Mouse (Mus musculus) liver, postnatal 0 days (tissue): ENCODE measurements around the gene Rnf13. TPM values are rescaled to one million over a fixed set of nuclear protein-coding genes. Genes with fewer than 3 reads are reported as not detected.

ENCODE experiments used
- ATAC-seq: fragments of 200-750 bp; cut with Nextera tagmentation; 2 replicates; pipeline ENCODE4 v1.8.0; 2017; ENCODE audit warnings: mild to moderate bottlenecking, moderate library complexity
- DNase-seq: peaks from one replicate; pipeline ENCODE4 v3.0.0-alpha.2; 2016
- H3K27ac ChIP-seq: fragments of 300-500 bp; sonication (generic); 2 replicates; pipeline ENCODE4 v1.5.1; 2014; ENCODE audit warnings: antibody characterized with exemption, moderate library complexity, mild to moderate bottlenecking, low read depth
- H3K27me3 ChIP-seq: fragments of 300-500 bp; sonication (generic); 2 replicates; pipeline ENCODE4 v1.6.1; 2014; ENCODE audit warnings: low read length, control low read depth, mixed read lengths; ENCODE audit not compliant: insufficient read depth
- H3K36me3 ChIP-seq: fragments of 300-500 bp; sonication (generic); replicated peaks from 2 replicates; pipeline ENCODE4 v1.6.1; 2014; ENCODE audit warnings: mild to moderate bottlenecking, control low read depth, low read length, moderate library complexity, mixed read lengths; ENCODE audit not compliant: insufficient read depth
- H3K4me1 ChIP-seq: fragments of 300-500 bp; sonication (generic); 2 replicates; pipeline ENCODE4 v1.6.1; 2014; ENCODE audit warnings: antibody characterized with exemption, mild to moderate bottlenecking, control low read depth; ENCODE audit not compliant: insufficient read depth
- H3K4me2 ChIP-seq: fragments of 300-500 bp; sonication (generic); 2 replicates; pipeline ENCODE4 v1.6.1; 2014; ENCODE audit warnings: low read depth, mild to moderate bottlenecking, low read length, moderate library complexity, mixed read lengths
- H3K4me3 ChIP-seq: fragments of 300-500 bp; sonication (generic); 2 replicates; pipeline ENCODE4 v1.5.1; 2014; ENCODE audit warnings: low read depth, low read length
- H3K9ac ChIP-seq: fragments of 300-500 bp; sonication (generic); replicated peaks from 2 replicates; pipeline ENCODE4 v1.6.1; 2014; ENCODE audit warnings: mild to moderate bottlenecking, moderate library complexity
- H3K9me3 ChIP-seq: fragments of 300-500 bp; sonication (generic); 2 replicates; pipeline ENCODE4 v1.6.1; 2016; ENCODE audit warnings: mild to moderate bottlenecking, control low read depth, low read length, mixed read lengths
- CTCF ChIP-seq: sonication (generic); IDR thresholded peaks from 2 replicates; pipeline ENCODE4 v1.5.1; 2016; ENCODE audit warnings: antibody characterized with exemption, low read depth
- EP300 ChIP-seq: IDR thresholded peaks from 2 replicates; pipeline ENCODE4 v1.6.1; 2016; ENCODE audit warnings: antibody characterized with exemption, low read depth, mild to moderate bottlenecking
- WGBS: fragments of 180-500 bp; shearing (Covaris S2); extraction: QIAGEN DNeasy Blood & Tissue Kit; methylation state at CpG from one replicate; pipeline ENCODE4 v1.1.7; 2014; ENCODE audit not compliant: insufficient replicate concordance; 5-methylcytosine and 5-hydroxymethylcytosine counted together
- polyA plus RNA-seq: library from polyadenylated mRNA; unstranded; fragments of >200 nt; fragmentation: Nextera tagmentation; extraction: Ambion mirVana; gene quantifications from 2 replicates; pipeline ENCODE4 v1.2.1, GENCODE M21; 2015

Gene Rnf13
- polyA plus RNA-seq, 1 experiment from 2014 or later = 112 TPM

DNA sequence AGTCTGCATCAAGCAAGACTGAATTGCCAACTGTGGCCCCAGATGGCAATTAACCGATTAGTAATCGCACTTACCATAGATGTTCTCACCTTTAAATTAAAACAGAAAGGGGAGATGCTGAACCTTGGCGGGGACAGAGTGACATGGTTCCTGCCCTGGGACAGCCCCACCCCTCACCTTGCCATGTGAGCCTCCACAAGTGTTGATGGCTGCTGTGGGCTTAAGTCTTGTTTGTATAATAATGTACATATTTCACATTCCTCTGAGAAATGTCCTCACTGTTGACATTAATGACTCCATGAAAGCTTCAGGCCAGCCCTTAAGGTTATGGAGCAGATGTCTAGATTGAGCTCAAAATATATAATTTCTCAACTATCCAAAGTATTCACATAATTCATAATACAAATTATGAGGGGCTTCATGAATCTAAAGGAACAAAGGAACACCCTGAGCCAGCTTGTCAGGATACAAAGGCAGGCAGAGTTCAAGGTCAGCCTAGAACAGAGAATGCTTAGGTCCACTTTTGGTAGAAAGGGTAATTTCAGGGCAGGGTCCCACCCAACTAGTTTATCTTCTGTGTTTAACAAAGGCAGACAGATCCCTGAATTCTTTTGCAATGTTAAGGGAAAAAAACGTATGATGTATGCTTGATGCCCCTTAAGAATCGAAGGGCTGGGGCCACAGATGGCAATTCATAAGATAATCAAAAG, 3.5 kb upstream of the Rnf13 start:
- Histone ChIP-seq H3K4me3 (no peak overlapping the region), H3K4me1 (peaks cover 11% of the 10 kb centered on the region), H3K36me3 (no peaks in the 10 kb centered on the region), H3K4me2 (no peak overlapping the region), H3K27me3 (no peaks in the 10 kb centered on the region), H3K27ac (no peak overlapping the region), H3K9ac (no peak overlapping the region), H3K9me3 (no peaks in the 10 kb centered on the region)
- ATAC-seq (no peak), DNase-seq (no peak)
- 74% methylated on average over 5 of the region's 5 CpGs for WGBS
- TF ChIP-seq EP300 (no peak), CTCF (no peak)

DNA sequence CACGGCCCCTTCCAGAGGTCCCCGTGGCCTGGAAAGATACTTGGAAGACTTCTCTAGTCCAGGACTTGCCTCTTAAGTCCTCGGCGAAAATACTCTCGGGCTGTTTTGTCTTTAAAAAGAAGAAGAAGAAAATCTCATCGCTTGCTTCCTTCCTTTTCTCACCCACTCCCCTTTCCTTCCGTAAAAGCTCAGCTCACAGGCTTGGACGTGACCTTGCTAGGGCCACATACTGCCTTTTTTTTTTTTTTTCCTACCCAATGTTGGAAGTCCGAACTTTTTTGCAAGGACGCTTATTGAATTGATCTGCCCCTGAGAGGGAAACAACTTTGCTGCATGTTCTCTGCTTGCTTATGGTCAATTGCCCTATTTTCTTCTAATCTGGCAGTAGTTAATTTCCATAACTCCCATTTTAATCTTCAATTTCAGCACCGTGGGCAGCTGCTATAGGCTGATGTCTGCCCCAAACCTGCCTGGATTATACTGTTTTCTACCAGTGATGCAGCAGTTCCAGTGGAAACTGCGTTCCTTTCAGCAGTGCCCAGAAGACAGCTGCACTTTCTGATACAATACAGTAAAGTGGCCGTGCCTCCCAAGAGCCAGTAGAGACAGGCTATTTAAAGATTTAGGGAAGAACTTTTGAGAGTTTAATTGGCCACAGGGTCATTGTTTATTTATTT, 695 bp downstream of the Rnf13 start:
- Histone ChIP-seq H3K4me1 (peaks cover 22% of the 10 kb centered on the region), H3K9ac (peak overlapping the region; percentile 84), H3K4me3 (peak overlapping the region; percentile 84), H3K27me3 (no peaks in the 10 kb centered on the region), H3K9me3 (no peaks in the 10 kb centered on the region), H3K4me2 (peak overlapping the region; percentile 93), H3K36me3 (no peaks in the 10 kb centered on the region), H3K27ac (peak overlapping the region; percentile 98)
- ATAC-seq = no peak
- no peak for DNase-seq
- TF ChIP-seq CTCF (no peak), EP300 (no peak)
- WGBS = under 1% methylated on average over 13 of the region's 13 CpGs

DNA sequence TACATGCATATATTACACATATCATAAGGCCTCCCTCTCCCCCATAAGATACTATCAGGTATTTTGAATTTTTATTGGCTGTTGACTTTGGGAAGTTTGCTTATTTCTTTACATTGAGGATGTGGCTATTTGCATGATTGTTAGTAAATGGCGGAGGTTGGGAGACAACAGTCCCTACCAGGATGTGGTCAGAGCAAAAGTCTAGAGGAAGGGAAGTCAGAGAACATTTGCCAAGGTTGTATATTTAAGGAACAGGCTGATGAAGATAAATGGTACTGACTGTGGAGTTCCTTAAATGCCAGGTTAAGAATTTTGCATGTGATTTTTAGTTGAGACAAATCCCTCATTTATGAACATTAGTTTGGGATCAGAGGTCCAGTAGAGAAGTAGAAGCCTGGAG, 4.0 kb downstream of the Rnf13 start:
- Histone ChIP-seq H3K4me2 (no peak overlapping the region), H3K36me3 (no peaks in the 10 kb centered on the region), H3K27ac (no peak overlapping the region), H3K9me3 (no peaks in the 10 kb centered on the region), H3K9ac (no peak overlapping the region), H3K4me1 (peaks cover 21% of the 10 kb centered on the region), H3K27me3 (no peaks in the 10 kb centered on the region), H3K4me3 (no peak overlapping the region)
- 44% methylated on average over 1 of the region's 1 CpGs for WGBS
- DNase-seq = no peak
- TF ChIP-seq EP300 (no peak), CTCF (no peak)
- no peak for ATAC-seq

DNA sequence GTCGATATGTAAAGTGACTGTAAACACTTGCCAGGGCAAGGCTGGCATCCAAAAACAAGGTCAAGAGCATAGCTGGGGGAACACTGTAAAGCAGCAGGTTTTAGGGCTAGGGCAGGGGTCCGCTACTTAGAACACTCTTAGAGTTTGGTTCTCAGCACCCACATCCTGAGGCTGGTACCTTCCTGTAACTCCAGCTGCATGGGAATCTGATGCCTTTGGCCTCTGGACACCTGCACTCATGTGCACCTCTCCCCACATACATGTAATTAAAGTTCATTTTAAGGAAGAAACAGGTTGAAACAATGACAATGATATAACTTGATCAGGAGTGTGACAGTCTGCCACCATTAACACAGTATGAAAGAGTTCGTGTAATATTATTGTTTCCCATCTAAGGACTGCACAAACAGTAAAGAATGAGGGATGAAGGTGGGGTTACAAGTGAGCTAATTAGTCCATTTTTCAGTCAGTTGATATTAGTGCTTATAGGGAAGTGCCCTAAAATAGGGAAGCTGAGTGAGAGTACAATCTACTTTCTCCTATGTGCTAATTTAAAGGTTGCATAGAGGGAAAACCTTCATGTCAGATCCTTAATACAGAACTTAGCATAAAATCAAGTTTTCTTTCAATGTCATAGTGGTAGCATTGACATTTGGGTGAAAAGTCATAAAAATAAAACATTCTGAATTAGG, 12.9 kb downstream of the Rnf13 start:
- WGBS = 81% methylated on average over 3 of the region's 3 CpGs
- no peak for DNase-seq

DNA sequence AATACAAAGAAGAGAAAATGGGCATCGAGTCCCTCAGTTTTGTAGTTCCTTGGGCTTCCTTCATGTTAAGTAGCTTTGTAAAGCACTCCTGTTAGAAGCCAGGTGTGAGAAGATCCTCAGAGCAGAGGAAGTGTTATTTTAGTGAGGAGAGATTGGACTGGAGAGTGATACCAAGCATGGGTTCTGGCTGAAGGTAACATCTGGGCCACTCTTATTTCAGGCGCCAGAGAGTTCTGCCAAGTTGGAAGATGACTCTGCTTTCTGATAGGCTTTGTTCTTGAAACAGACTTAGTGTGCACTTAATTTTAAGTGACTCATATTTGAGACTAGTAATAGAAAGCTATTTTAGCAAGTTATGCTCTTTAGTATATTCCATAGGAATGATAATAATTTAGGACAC, 41.1 kb downstream of the Rnf13 start:
- Histone ChIP-seq H3K4me2 (no peak overlapping the region), H3K27ac (no peak overlapping the region), H3K9ac (no peak overlapping the region), H3K27me3 (no peaks in the 10 kb centered on the region), H3K4me3 (no peak overlapping the region), H3K9me3 (no peaks in the 10 kb centered on the region), H3K36me3 (peaks cover 7% of the 10 kb centered on the region), H3K4me1 (no peaks in the 10 kb centered on the region)
- ATAC-seq (no peak), DNase-seq (no peak)
- WGBS = 94% methylated on average over 2 of the region's 2 CpGs
- TF ChIP-seq EP300 (no peak), CTCF (no peak)

More for the DNA sequence above, 12.9 kb downstream of the Rnf13 start:
- Histone ChIP-seq H3K9ac (no peak overlapping the region), H3K36me3 (no peaks in the 10 kb centered on the region), H3K4me1 (peaks cover 2% of the 10 kb centered on the region; the same call in 1 of the 2 replicates), H3K4me2 (no peak overlapping the region), H3K4me3 (no peak overlapping the region), H3K27ac (no peak overlapping the region), H3K27me3 (no peaks in the 10 kb centered on the region), H3K9me3 (no peaks in the 10 kb centered on the region)
- ATAC-seq = no peak
- TF ChIP-seq EP300 (no peak), CTCF (no peak)

GRCm38 (mm10) chr3:57788472-57788871, 52.6 kb downstream of the Rnf13 start:
- 78% methylated on average over 4 of the region's 4 CpGs for WGBS
- no peaks in the 10 kb centered on the region for H3K36me3 ChIP-seq
- no peaks in the 10 kb centered on the region for H3K27me3 ChIP-seq
- H3K27ac ChIP-seq = no peak overlapping the region
- no peak overlapping the region for H3K9ac ChIP-seq
- no peaks in the 10 kb centered on the region for H3K9me3 ChIP-seq
- H3K4me3 ChIP-seq = no peak overlapping the region
- no peak overlapping the region for H3K4me2 ChIP-seq
- ATAC-seq (no peak), DNase-seq (no peak)
- H3K4me1 ChIP-seq = no peaks in the 10 kb centered on the region
- TF ChIP-seq CTCF (no peak), EP300 (no peak)
